Mouse (Mus musculus): Measurements from ENCODE around the gene Crcp.

Gene Crcp

DNA sequence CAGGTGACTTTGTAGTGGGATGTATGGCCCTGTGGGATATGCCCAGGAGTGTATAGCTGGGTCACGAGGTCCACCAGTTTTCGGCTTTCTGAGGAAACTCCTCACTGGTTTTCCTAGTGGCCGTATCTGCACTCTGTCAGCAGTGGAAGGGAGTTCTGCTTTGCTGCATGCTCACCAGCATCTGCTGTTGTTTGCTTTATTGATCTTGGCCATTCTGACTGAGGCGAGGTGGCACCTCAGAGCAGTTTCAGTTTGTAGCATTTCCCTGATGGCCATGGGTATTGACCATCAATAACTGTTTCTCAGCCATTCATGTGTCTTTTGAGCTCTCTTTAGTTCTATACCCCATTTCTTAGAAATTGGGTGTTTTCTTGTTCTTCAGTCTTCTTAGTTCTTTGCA is 26.6 kb downstream of the Crcp start:
- in situ Hi-C loops (cut with MboI), result no loop called here

DNA sequence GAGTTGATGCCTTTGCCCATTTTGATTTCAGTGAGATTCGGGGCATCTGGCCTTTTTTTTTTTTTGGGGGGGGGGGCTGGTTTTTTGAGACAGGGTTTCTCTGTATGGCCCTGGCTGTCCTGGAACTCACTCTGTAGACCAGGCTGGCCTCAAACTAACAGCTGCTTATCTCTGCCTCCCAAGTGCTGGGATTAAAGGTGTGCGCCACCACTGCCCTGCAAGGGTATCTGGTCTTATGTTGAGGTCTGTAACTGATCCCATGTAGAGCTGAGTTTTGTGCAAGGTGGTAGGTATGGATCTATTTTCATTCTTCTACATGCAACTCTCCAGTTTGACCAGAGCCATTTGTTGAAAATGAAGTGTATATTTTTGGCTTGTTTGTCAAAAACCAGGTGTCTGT is 27.2 kb downstream of the Crcp start:
- in situ Hi-C loops (cut with MboI), result no loop called here

DNA sequence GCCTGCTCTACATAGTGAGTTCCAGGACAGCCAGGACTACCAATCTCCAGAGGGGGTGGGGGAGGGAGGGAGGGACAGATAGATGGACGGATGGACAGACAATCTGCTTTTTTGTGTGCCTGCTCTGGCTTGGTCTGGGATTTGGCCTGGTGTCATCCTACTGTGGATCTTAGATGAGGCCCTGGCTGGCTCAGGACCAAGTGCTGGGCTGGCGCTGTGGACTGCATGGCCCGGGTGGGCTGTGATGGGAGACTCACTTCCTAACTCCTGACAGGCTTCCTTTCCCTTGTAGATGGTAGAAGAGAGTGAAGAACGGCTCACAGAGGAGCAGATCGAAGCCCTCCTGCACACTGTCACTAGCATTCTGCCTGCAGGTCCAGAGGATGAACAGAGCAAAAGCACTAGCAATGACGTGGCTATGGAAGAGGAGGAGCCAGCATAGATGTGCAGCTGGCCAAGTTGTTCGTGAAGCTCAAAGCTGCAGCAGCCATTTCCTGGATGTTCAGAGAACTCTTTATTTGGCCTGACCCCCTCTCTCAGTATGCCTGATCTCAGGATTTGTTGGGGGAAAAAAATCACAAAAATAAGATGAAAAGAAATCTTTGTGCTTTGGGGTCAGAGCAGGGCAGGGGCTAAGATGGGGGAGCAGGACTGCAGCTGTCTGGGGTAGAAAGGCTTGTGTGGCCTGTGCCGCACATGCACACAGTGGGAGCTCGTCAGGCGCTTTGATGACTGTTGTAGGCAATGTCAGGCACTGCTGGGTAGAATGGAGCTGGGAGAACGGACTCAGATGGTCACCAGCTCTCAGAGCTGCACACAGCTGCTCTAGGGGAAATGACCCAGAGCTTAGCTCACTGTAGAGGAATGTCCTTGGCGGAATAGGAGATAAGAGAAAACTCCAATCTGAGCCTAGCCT is 30.6 kb downstream of the Crcp start:
- in situ Hi-C loops (cut with MboI), result no loop called here

DNA sequence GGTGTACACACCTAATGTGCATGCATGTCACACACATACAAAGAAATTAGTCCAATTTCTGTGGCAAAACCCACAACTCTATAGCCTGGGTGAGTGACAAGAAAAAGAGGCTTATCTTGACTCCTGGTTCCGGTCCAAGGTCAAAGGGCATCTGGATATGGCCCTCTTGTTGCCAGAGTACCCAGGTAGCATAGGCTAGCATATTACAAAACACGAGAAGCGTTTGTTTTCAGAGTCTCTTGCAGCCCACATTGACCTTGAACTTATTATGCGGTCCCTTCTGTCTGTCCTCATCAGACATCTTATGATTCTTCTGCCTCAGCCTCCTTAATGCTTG is 31.2 kb downstream of the Crcp start:
- in situ Hi-C loops (cut with MboI), result no loop called here

GRCm38 (mm10) chr5:130062096-130062495 is 33.0 kb downstream of the Crcp start:
- in situ Hi-C loops (cut with MboI), result no loop called here

- in situ Hi-C loops (cut with MboI), result no loop called here
Measured at GRCm38 (mm10) chr5:130063760-130064159, 34.7 kb downstream of the Crcp start.

- in situ Hi-C loops (cut with MboI), result no loop called here
Measured at GRCm38 (mm10) chr5:130065579-130065978, 36.5 kb downstream of the Crcp start.

DNA sequence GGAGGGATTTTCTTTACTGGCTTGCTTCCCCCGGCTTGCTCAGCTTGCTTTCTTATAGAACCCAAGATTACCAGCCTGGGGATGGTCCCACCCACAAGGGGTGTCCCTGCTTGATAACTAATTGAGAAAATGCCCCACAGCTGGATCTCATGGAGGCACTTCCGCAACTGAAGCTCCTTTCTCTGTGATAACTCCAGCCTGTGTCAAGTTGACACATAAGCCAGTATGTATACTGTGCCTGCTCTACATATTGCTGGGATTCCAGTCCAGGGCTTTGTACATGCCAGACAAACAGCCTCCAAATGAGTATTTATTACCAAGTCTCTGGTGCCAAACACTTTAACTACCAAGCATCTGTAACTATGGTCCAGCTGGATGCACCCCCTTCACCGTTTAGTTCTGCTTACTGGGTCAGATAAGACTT is 38.8 kb downstream of the Crcp start:
- in situ Hi-C loops (cut with MboI), result no loop called here

- in situ Hi-C loops (cut with MboI), result no loop called here
Measured at GRCm38 (mm10) chr5:130073026-130073425, 43.9 kb downstream of the Crcp start, which contains the start of gene Tpst1. Gene Tpst1 (plus strand): TSS chr5:130073326.

GRCm38 (mm10) chr5:130074491-130074890 is 45.4 kb downstream of the Crcp start:
- in situ Hi-C loops (cut with MboI), result no loop called here

DNA sequence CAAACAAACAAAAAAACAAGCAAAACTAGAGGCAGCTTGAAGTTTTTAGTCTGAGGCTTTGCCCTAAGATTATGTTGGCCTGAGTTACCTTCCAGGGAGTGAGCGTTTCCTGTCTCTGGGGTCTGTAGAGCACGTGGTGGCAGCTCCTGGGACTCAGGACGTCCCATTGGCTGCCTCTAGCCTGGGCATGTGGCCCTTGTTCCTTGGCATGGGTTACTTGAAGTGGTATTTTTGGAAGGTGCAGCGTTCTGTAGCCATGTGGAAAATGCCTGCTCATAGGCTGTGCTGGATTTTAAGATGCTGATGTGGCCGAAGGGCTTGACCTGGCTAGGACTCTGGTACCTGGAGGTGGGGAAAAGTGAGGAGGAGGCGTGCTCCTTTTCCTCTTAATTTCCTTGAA is 47.3 kb downstream of the Crcp start:
- in situ Hi-C loops (cut with MboI), result no loop called here

DNA sequence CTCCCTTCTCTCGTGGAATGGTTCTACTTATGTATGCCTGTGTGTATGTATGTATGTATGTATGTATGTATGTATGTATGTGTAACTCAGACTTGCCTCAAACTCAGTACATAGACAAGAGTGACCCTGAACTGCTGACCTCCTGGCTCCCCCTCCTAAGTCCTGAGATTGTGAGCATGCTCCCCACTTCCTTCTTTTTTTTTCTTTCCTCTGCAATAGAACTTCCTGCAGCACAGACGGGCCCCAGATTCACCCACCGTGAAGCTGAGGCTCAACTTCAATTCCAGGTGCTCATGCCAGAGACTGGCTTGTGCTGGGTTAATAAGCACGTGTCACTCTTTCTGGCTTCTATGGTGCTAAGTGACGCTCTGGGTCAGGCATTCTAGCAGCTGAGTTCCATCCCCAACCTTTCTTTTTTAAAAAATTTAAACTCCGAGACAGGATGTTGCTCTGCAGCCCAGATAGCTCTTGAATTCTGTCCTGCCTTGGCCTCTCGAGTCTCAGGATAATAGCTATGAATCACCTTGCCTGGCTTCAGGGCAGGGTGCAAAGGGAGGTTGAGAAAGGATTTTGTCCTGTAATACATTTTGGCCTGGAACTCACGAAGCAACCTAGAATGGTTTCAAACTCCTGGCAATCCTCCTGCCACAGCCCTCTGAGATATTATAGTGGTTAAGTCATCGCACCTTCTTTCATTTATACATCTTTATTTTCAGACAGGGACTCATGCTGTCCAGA is 49.2 kb downstream of the Crcp start:
- in situ Hi-C loops (cut with MboI), result no loop called here

GRCm38 (mm10) chr5:130078834-130079156 is 49.7 kb downstream of the Crcp start:
- in situ Hi-C loops (cut with MboI), result no loop called here

GRCm38 (mm10) chr5:130079202-130080050 is 50.3 kb downstream of the Crcp start:
- in situ Hi-C loops (cut with MboI), result no loop called here

GRCm38 (mm10) chr5:130080051-130080681 is 51.1 kb downstream of the Crcp start:
- in situ Hi-C loops (cut with MboI), result no loop called here

GRCm38 (mm10) chr5:130081181-130081881 is 52.2 kb downstream of the Crcp start:
- in situ Hi-C loops (cut with MboI), result no loop called here

DNA sequence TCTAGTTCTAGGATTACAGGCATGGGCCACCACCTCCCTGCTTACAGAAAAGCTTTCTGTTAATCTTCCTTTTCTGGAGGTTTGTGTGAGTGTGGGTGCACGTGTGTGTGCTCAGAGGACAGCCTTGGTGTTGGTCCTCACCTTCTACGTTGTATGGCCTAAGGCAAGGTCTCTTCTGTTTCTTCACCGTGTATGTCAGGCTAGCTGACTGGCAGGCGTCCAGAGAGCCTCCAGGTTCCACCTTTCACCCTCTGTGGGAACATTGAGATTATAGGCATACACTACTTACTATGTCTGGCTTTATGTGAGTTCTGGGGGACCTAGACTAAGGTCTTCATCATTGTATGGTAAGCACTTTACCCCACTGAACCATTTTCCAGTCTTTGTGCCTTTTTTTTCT is 53.3 kb downstream of the Crcp start:
- in situ Hi-C loops (cut with MboI), result no loop called here

- in situ Hi-C loops (cut with MboI), result no loop called here
Measured at GRCm38 (mm10) chr5:130084271-130084670, 55.2 kb downstream of the Crcp start.

DNA sequence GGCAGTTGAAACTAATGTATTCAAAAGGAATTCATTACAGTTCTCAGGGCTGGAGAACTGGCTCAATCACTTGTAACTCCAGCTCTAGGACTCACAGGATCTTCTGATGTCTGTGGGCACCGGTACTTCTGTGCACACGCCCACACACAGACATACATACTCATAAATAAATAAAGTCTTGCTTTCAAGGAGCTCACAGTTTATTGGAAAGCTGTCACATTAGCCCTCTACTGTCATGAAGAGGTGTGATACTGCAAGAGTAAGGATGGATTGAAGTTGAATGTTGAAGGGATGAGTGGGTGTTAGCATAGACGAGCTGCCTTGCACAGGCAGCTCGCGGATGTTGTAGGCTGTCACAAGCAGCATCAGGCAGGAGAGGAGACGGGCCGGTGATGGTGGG is 58.9 kb downstream of the Crcp start:
- in situ Hi-C loops (cut with MboI), result no loop called here

DNA sequence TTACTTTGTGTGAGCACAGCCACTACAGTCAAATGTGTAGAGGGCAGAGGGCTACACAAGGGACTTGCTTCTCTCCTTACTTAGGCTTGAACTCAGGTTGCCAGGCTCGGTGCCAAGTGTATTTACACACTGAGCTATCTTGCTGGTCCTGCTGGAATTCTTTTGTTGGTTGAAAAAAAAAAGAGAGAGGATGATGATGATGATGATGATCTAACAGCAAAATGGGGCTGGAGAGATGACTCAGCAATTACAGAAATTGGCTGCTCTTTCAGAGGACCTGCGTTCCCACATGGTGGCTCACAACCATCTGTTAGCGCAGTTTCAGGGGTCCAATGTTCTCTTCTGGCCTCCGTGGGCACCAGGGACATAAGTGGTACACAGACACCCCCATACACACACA is 59.5 kb downstream of the Crcp start:
- in situ Hi-C loops (cut with MboI), result no loop called here

DNA sequence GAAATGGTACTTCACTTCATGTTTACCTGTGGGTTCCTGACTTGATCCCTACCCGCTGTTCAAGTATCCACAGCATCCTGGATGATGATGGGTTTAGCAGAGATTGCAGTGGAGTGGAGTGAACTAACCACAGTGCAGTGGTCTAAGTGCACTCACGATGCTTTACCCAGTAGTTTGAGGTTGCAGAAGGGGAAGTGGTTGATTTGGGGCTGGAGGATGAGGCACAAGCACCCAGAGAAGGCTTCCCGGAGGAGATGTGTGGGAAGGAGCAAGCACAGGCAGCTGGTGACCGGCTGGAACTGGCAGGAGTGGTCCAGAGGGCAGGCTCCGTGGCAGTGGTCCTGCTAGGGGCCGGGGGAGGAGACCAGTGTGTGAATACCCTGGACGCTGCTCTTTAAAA is 60.1 kb downstream of the Crcp start:
- in situ Hi-C loops (cut with MboI), result no loop called here

Data from mature B cell (primary cell).